Mouse (Mus musculus): ENCODE results near the gene Alkbh8. TPM values are rescaled to one million over a fixed set of nuclear protein-coding genes. Genes with fewer than 3 reads are reported as not detected.

Alkbh8 gene
- total and polyA plus RNA-seq, 3 experiments: 27.3 to 47.3 (median 29.1) TPM

- Histone ChIP-seq H3K9ac (ENCODE audit: control insufficient read depth, low read depth, low read length, poor library complexity, severe bottlenecking) (no peak overlapping the region), H3K36me3 (ENCODE audit: control insufficient read depth in 1 of 2, insufficient read depth in 2 of 2, low read length in 2 of 2) (no peaks in the 10 kb centered on the region), H3K4me3 (ENCODE audit: control insufficient read depth in 1 of 2, insufficient read depth in 1 of 2, low read depth in 2 of 2, low read length in 2 of 2) (no peak overlapping the region), H3K27ac (ENCODE audit: control insufficient read depth, low read depth, low read length) (no peak overlapping the region), H3K27me3 (ENCODE audit: control insufficient read depth in 1 of 2, insufficient read depth in 2 of 2, low read length in 2 of 2) (no peaks in the 10 kb centered on the region), H3K9me3 (replicated peaks; ENCODE audit: insufficient read depth, low read length) (no peaks in the 10 kb centered on the region; the same call in 1 of the 2 replicates), H3K79me2 (ENCODE audit: control insufficient read depth, insufficient read depth, low read length, poor library complexity) (no peaks in the 10 kb centered on the region), H3K4me1 (ENCODE audit: control insufficient read depth in 1 of 2, insufficient read depth in 2 of 2, low read length in 2 of 2) (no peaks in the 10 kb centered on the region)
- no peak for TF ChIP-seq MYB (IDR thresholded peaks at IDR 0.05; ENCODE audit: low read depth, low read length)
- no peak for TF ChIP-seq CHD2 (IDR thresholded peaks at IDR 0.05; ENCODE audit: low read length)
- no peak for TF ChIP-seq POLR2AphosphoS2 (IDR thresholded peaks at IDR 0.05; ENCODE audit: low read length)
- no peak for TF ChIP-seq MEF2A (IDR thresholded peaks at IDR 0.05; ENCODE audit: extremely low read depth, insufficient replicate concordance, low read depth, low read length, poor library complexity, severe bottlenecking)
- TF ChIP-seq KAT2A (conservative IDR thresholded peaks at IDR 0.05; ENCODE audit: low read depth, low read length): no peak
- TF ChIP-seq JUND (IDR thresholded peaks at IDR 0.05; ENCODE audit: low read depth, low read length): no peak
- no peak for TF ChIP-seq POLR2A (IDR thresholded peaks at IDR 0.05; ENCODE audit: control insufficient read depth in 1 of 2, insufficient read depth in 1 of 2, low read depth in 1 of 2, low read length in 2 of 2, poor library complexity in 1 of 2)
- TF ChIP-seq NRF1 (IDR thresholded peaks at IDR 0.05; ENCODE audit: insufficient read depth, low read depth, low read length, poor library complexity, severe bottlenecking): no peak
- no peak for TF ChIP-seq RCOR1 (IDR thresholded peaks at IDR 0.05; ENCODE audit: low read depth, low read length)
- no peak for TF ChIP-seq TBP (IDR thresholded peaks at IDR 0.05; ENCODE audit: low read depth, low read length)
- TF ChIP-seq EP300 (IDR thresholded peaks at IDR 0.05; ENCODE audit: low read depth in 1 of 2, low read length in 2 of 2): no peak
- no peak for TF ChIP-seq USF1 (IDR thresholded peaks at IDR 0.05; ENCODE audit: low read depth, low read length)
- TF ChIP-seq MYC (IDR thresholded peaks at IDR 0.05; ENCODE audit: low read depth, low read length): no peak
- TF ChIP-seq TAL1 (IDR thresholded peaks at IDR 0.05; ENCODE audit: low read length): no peak
- TF ChIP-seq SMC3 (IDR thresholded peaks at IDR 0.05; ENCODE audit: low read depth, low read length): no peak
- DNase-seq (ENCODE audit: low read depth, low spot score): no peak
Measured at GRCm38 (mm10) chr9:3309292-3309836, 25.6 kb upstream of the Alkbh8 start.

- no peak for DNase-seq (ENCODE audit: low read depth, low spot score)
- Histone ChIP-seq H3K4me3 (ENCODE audit: control insufficient read depth in 1 of 2, insufficient read depth in 1 of 2, low read depth in 2 of 2, low read length in 2 of 2) (no peak overlapping the region), H3K27me3 (ENCODE audit: control insufficient read depth in 1 of 2, insufficient read depth in 2 of 2, low read length in 2 of 2) (no peaks in the 10 kb centered on the region), H3K4me1 (ENCODE audit: control insufficient read depth in 1 of 2, insufficient read depth in 2 of 2, low read length in 2 of 2) (no peaks in the 10 kb centered on the region), H3K9ac (ENCODE audit: control insufficient read depth, low read depth, low read length, poor library complexity, severe bottlenecking) (no peak overlapping the region), H3K9me3 (replicated peaks; ENCODE audit: insufficient read depth, low read length) (no peaks in the 10 kb centered on the region; the same call in 1 of the 2 replicates), H3K79me2 (ENCODE audit: control insufficient read depth, insufficient read depth, low read length, poor library complexity) (no peaks in the 10 kb centered on the region), H3K27ac (ENCODE audit: control insufficient read depth, low read depth, low read length) (no peak overlapping the region), H3K36me3 (ENCODE audit: control insufficient read depth in 1 of 2, insufficient read depth in 2 of 2, low read length in 2 of 2) (no peaks in the 10 kb centered on the region)
- TF ChIP-seq ZMIZ1 (IDR thresholded peaks at IDR 0.05; ENCODE audit: low read depth, low read length) (no peak), UBTF (IDR thresholded peaks at IDR 0.05; ENCODE audit: borderline replicate concordance, insufficient read depth, low read depth, low read length) (no peak), MXI1 (IDR thresholded peaks at IDR 0.05; ENCODE audit: low read depth, low read length) (no peak), SMC3 (IDR thresholded peaks at IDR 0.05; ENCODE audit: low read depth, low read length) (no peak), TAL1 (IDR thresholded peaks at IDR 0.05; ENCODE audit: low read length) (no peak), EP300 (IDR thresholded peaks at IDR 0.05; ENCODE audit: low read depth in 1 of 2, low read length in 2 of 2) (no peak), GABPA (IDR thresholded peaks at IDR 0.05; ENCODE audit: low read depth, low read length) (no peak), POLR2AphosphoS5 (IDR thresholded peaks at IDR 0.05; ENCODE audit: borderline replicate concordance, low read depth, low read length) (no peak)
Measured at GRCm38 (mm10) chr9:3310016-3310415, 24.9 kb upstream of the Alkbh8 start.

Data from MEL (cell line).